Mouse (Mus musculus): Measurements from ENCODE around the gene Susd5.

- TF ChIP-seq CTCF (conservative IDR thresholded peaks at IDR 0.05; ENCODE audit: insufficient read depth, insufficient read length, low read depth, low read length) (peak; percentile 61), POLR2A (IDR thresholded peaks at IDR 0.05; ENCODE audit: low read depth, low read length) (no peak)
These were observed 41.2 kb upstream of the Susd5 start for GRCm38 (mm10) chr9:114015724-114016123.

Data from kidney, adult 2 months (tissue).